Mouse (Mus musculus) bone marrow macrophage, adult 2 months (primary cell): ENCODE results near the gene AW011738. TPM values are rescaled to one million over a fixed set of nuclear protein-coding genes. Genes with fewer than 3 reads are reported as not detected.

ENCODE experiments used
- H3K27ac ChIP-seq: 2 replicates; pipeline ENCODE4 v1.5.1; 2012; ENCODE audit warnings: low read depth, low read length; ENCODE audit not compliant: insufficient read depth
- H3K4me1 ChIP-seq: 2 replicates; pipeline ENCODE4 v1.6.1; 2012; ENCODE audit warnings: low read length; ENCODE audit not compliant: control insufficient read depth, insufficient read depth
- H3K4me3 ChIP-seq: 2 replicates; pipeline ENCODE4 v1.5.1; 2012; ENCODE audit warnings: mild to moderate bottlenecking, low read length, moderate library complexity; ENCODE audit not compliant: insufficient read depth
- CTCF ChIP-seq: IDR thresholded peaks from 2 replicates; pipeline ENCODE4 v1.5.1; 2012; ENCODE audit warnings: low read depth, mild to moderate bottlenecking, low read length, moderate library complexity
- POLR2A ChIP-seq: IDR thresholded peaks from 2 replicates; pipeline ENCODE4 v1.6.1; 2012; ENCODE audit warnings: mild to moderate bottlenecking, low read depth, low read length, borderline replicate concordance
- polyA plus RNA-seq: library from polyadenylated mRNA; stranded (reverse); fragments of >200 nt; gene quantifications from 2 replicates; pipeline ENCODE4 v1.2.4, GENCODE M21; 2012; ENCODE audit not compliant: missing spikeins, insufficient read depth, insufficient read length

Gene AW011738
- polyA plus RNA-seq, 1 experiment, result 1.2 TPM

DNA sequence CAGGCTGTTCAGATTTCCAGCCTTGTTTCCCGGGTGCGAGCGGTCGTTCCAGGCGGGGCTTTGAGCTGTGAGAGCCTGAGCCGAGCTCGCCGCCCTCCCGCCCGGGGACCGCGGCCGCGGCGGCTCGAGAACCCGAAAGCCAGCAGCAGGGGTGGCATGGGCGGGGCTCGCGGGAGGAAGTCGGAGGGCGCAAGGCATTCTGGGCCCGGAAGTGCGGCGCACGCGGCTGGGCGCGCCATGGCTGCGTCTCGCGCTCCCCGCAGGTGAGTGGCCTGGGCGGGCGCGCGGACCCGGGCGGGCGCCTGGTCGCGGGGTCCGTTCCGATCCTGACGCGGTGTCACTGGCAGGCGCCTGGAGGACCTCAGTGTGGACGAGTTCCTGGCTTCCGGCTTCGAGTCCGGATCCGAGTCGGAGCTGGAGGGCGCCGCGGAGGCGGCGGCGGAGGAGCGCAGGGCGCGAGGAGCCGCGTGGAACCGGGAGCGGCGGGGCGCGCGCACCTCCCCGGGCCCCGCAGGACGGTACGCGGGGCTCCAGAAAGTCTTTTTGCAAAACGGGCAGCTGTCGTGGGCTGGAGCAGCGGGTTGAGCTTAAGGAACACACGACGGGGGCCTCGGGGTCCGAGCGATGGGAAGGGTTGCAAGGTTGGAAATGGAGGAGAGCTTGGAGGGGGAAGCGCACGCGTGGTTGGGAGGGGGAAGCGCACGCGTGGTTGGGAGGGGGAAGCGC, 32.9 kb downstream of the AW011738 start, which contains the start of gene Noc2l:
Gene Noc2l, plus strand, starts transcription at position 203 of the 726 bp plus-strand sequence.
- H3K4me3 ChIP-seq, result peak within 1 kb of the TSS; percentile 95
- no peak for TF ChIP-seq CTCF
- TF ChIP-seq POLR2A, result no peak
- H3K4me1 ChIP-seq, result no peaks in the 10 kb centered on the region; the same call in 1 of the 2 replicates
- H3K27ac ChIP-seq, result peak within 1 kb of the TSS; percentile 99

DNA sequence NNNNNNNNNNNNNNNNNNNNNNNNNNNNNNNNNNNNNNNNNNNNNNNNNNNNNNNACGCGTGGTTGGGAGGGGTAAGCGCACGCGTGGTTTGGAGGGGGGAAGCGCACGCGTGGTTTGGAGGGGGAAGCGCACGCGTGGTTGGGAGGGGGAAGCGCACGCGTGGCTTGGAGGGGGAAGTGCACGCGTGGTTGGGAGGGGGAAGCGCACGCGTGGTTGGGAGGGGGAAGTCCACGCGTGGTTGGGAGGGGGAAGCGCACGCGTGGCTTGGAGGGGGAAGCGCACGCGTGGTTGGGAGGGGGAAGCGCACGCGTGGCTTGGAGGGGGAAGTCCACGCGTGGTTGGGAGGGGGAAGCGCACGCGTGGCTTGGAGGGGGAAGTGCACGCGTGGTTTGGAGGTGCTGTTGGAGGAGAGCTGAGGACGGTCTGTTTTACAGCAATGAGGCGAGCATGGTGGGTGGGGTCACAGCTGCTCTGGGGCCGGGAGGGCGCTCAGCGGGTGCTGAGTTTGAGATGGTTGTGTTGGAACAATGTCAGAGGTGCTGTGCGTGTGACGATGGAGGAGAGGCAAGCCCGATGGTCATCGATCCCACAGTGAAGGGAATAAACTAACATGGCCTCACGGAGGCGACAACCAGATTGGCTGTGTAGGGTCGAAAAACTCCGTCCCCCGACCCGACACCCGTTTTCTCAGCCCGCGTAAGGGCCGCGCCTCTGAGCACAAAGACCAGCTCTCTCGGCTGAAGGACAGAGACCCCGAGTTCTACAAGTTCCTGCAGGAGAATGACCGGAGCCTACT, 33.7 kb downstream of the AW011738 start:
- H3K4me3 ChIP-seq, result peak overlapping the region; percentile 95
- TF ChIP-seq CTCF (no peak), POLR2A (no peak)
- peak overlapping the region; percentile 99 for H3K27ac ChIP-seq
- no peaks in the 10 kb centered on the region; the same call in 1 of the 2 replicates for H3K4me1 ChIP-seq

DNA sequence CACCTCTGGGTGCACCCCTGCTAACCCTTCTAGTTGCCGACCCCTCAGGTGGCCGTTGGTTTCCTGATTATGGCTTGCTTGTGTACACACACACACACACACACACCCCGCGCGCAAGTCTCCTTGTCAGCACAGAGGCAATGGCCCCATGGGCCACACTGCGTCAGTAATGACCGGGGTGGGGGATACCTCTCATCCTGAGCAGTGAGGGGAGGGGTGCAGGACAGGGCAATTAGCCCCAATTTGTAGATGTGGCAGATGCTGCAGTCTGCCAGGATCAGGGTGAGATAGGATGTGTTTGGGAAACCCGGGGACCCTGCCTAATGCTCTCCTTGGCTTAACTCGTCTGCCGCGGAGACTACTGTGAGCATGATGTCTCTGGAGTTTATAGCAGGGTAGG, 46.5 kb downstream of the AW011738 start:
- H3K4me3 ChIP-seq, result no peak overlapping the region
- H3K4me1 ChIP-seq, result peaks cover 18% of the 10 kb centered on the region
- H3K27ac ChIP-seq, result no peak overlapping the region
- no peak for TF ChIP-seq POLR2A
- TF ChIP-seq CTCF, result no peak

DNA sequence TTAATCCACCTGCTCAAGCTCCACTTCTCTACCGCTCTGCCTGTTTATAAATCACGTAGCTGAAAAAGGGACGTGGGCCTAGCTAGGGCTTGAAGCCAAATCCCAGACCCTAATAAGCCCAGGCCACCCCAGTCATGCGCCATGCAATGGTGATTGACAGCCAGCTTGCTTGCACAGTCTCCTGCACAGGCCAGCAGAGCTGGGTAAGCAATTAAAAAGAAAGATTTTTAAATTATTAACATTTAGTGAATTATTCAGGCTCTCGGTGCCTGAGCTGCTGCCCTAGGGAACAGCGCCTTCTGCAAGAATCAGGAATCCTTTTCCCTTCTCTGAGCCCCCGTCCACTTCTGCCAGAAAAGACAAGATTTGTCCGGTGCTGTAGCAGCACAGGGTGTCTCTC, 48.0 kb downstream of the AW011738 start:
- no peak for TF ChIP-seq CTCF
- no peak for TF ChIP-seq POLR2A
- Histone ChIP-seq H3K4me1 (peaks cover 27% of the 10 kb centered on the region), H3K4me3 (no peak overlapping the region), H3K27ac (no peak overlapping the region)

DNA sequence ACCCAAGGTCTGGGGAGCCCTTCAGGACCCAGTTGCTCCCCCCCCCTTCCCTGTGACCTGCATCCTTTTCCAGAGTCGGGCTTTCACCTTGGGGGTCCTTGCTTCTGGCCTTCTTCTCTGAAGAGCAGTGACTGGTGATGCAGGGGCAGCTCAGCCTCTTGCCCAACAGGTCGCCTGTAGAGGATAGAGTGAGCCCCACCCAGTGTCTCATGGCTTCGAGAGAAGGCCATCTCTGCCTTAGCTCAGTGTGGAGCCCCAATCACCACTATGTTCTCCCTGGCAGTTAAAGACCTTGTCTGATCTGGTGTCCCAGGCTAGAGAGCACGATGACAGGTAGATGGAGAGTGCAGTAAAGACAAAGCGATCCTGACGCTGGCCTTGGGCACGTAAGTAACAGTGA, 49.0 kb downstream of the AW011738 start:
- Histone ChIP-seq H3K4me3 (no peak overlapping the region), H3K4me1 (peaks cover 27% of the 10 kb centered on the region), H3K27ac (no peak overlapping the region)
- TF ChIP-seq CTCF (no peak), POLR2A (no peak)

DNA sequence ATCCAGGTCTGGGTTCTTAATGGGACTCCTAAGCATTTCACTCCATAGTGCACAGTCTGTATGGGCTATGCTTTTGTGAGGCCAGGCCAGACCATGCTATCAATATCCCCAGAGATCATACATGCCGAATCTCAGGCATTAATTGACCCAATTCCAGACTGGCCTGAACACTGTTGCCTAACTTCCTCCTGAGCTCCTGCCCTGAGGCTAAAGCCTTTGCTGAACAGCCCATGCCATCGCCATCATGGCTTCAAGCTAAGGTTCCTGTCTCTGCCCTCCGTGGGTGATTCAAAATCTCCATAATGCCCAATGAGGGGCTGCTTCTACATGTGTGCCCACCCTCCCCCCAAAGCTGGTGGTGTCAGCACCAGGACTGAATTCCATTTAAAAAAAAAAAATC, 49.5 kb downstream of the AW011738 start:
- no peak overlapping the region for H3K4me3 ChIP-seq
- H3K4me1 ChIP-seq, result peaks cover 27% of the 10 kb centered on the region
- peak overlapping the region; percentile 25; the same call in 1 of the 2 replicates for H3K27ac ChIP-seq

DNA sequence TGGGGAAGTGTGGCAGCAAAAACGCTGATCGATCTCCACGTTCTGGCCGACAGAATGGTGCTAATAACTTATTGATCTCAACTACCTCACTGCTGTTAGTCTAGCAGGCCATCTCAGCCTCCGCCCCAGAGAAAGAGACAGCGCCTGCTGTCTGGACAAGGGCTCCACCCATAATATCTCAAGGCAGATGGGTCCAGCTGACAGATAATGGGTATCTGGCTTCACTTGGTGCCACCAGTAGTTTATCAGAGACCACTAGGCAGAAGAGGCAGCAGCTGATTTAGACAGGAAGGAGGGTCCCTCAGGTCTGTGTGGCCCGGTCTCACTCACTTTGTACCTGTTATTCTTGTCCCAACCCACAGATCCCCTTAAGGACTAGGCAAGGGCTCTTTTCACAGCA, 49.9 kb downstream of the AW011738 start:
- Histone ChIP-seq H3K4me3 (no peak overlapping the region), H3K27ac (peak overlapping the region; percentile 26), H3K4me1 (peaks cover 27% of the 10 kb centered on the region)
- TF ChIP-seq CTCF, result no peak
- TF ChIP-seq POLR2A, result no peak

More for the DNA sequence above, 49.5 kb downstream of the AW011738 start:
- TF ChIP-seq CTCF (no peak), POLR2A (no peak)

DNA sequence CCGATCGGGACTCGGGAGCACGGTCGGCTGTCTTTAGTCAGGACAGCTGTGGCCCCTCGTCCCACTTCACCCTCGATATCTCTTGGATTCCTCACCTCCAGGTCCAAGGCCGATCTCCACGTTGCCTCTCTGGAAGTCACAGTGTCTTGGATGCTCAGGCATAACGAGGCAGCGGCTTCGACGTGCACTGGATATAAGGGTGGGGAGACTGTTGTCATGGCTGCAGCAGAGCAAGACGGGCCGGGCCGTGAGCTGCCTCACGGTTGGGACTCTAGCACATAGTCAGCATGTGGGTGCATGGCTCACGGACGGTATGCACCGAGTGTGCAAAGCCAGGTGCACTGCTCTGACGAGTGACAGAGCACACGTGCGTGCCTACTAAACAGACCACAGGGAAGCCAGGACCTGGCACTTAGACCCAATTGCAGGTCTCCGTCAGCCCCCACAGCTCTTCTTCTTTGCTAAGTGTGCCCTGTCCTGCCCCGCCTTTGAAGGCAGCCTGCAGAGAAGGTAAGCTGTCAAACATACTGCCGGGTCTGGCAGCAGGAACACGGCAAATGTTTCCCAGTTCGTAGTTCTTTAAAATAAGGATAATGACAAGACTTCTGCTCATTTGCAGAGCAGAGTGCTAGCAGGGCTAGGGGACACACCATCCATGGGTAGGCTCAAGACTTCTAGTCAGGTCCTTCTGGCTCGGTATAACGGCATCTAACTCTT, 51.4 kb downstream of the AW011738 start:
- Histone ChIP-seq H3K27ac (no peak overlapping the region), H3K4me3 (no peak overlapping the region), H3K4me1 (peaks cover 27% of the 10 kb centered on the region)
- no peak for TF ChIP-seq POLR2A

Other genes starting within 250 kb of the AW011738 start
- 32.4 and 42.7 TPM in 2 replicates for gene C1qtnf12, start 241.0 kb upstream of the AW011738 start, polyA plus RNA-seq
- gene B3galt6, start 210.7 kb upstream of the AW011738 start, polyA plus RNA-seq, result 1.7 and 2.3 TPM in 2 replicates
- gene Sdf4, start 210.4 kb upstream of the AW011738 start, polyA plus RNA-seq, result 197 and 213 TPM in 2 replicates
- 1.5 and 1.7 TPM in 2 replicates for gene Tnfrsf4, start 189.5 kb upstream of the AW011738 start, polyA plus RNA-seq
- gene Tnfrsf18, start 177.1 kb upstream of the AW011738 start, polyA plus RNA-seq, result not detected in 2 replicates
- not detected in 2 replicates for gene Ttll10, start 143.9 kb upstream of the AW011738 start, polyA plus RNA-seq
- 18.3 and 20.3 TPM in 2 replicates for gene 9430015G10Rik, start 93.3 kb upstream of the AW011738 start, polyA plus RNA-seq
- gene Rnf223, start 72.8 kb upstream of the AW011738 start, polyA plus RNA-seq, result 0.28 TPM in 1 of 2 replicates, not detected in the other
- 24.0 and 25.1 TPM in 2 replicates for gene Agrn, start 5.8 kb upstream of the AW011738 start, polyA plus RNA-seq
- gene Isg15, start 2.5 kb upstream of the AW011738 start, polyA plus RNA-seq, result 76.8 and 96.9 TPM in 2 replicates
- not detected in 2 replicates for gene Perm1, start 12.6 kb downstream of the AW011738 start, polyA plus RNA-seq
- 41.6 and 44.9 TPM in 2 replicates for gene Plekhn1, start 31.6 kb downstream of the AW011738 start, polyA plus RNA-seq
- gene Noc2l, start 32.7 kb downstream of the AW011738 start, polyA plus RNA-seq, result 45.2 and 46.3 TPM in 2 replicates
- gene Samd11, start 52.4 kb downstream of the AW011738 start, polyA plus RNA-seq, result 0.36 TPM in 1 of 2 replicates, not detected in the other
- not detected in 2 replicates for gene Vmn2r-ps159, start 127.8 kb downstream of the AW011738 start, polyA plus RNA-seq